Mouse (Mus musculus): Measurements from ENCODE around the gene Bag5.

The Bag5 gene

DNA sequence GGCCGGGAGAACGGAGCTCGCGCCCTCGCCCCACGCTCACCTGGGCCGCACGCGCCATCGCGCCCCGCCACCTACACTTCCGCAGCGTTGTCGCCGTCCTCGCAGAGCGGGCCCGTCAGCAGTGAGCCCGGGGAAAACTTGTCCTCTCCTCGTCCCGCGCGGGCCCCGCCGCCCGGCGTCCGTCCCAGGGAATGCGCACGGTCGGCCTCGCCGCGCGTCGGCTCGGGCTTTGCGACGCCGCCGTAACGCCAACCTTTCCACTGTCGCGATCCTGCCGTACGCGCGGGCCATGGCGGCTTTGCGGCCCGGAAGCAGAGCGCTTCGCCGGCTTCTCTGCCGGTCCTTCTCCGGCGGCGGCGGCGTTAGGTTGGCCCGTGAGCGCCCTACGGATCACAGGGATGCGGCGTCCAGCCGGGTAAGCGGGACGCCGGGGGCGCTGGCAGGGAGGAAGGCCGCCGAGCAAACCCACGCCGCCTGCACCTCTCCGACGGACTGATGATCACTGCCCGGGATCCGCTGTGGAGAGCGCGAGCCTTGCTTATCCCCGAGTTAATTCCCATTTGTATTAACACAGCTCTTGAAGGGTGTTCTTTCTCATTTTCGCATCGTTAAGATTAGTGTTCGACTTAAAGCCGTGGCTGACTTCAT, at the start of gene Bag5, which contains the start of gene Apopt1:
Gene Bag5, minus strand, starts transcription at position 254 of the 648 bp plus-strand sequence.
Gene Apopt1, plus strand, starts transcription at position 258 of the 648 bp plus-strand sequence.
- WGBS, result under 1% methylated on average over 86 of the region's 86 CpGs

DNA sequence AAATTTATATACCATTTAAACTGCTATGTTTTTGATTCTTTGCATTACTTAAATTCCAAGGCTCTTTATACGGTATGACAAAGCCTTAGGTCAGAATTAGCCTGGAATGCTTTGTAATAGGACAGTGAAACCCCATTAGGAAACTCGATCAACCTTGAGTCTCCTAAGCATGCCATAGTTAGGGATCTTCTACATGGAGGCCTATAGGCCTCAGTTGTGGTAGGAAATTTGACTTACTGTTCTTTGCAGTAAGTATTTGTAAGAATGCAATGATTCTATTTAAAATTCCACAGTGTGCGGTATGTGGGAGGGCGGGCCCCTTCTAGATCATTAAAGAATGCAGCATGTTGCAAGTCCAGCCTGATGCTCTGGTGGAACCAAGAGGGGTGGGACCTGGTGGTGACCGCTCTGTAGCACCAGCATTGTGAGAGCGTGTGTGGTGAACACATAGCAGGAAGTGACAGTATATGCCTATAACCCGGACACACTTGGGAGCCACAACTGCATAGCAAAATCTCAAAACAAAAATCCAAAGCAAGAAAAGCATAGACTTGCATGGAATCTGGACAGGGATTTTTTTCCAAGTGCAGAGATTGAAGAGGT, 47.4 kb upstream of the Bag5 start:
- 34% methylated on average over 7 of the region's 7 CpGs for WGBS

- under 1% methylated on average over 35 of the region's 35 CpGs for WGBS
Observed at GRCm38 (mm10) chr12:111759176-111760061, 46.4 kb upstream of the Bag5 start.

- under 1% methylated on average over 78 of the region's 85 CpGs for WGBS
Observed at GRCm38 (mm10) chr12:111758381-111759175, 45.5 kb upstream of the Bag5 start, which contains the start of gene Klc1. Klc1 (plus strand) TSS chr12:111758849.

GRCm38 (mm10) chr12:111757561-111758325, 44.7 kb upstream of the Bag5 start:
- 55% methylated on average over 10 of the region's 10 CpGs for WGBS

DNA sequence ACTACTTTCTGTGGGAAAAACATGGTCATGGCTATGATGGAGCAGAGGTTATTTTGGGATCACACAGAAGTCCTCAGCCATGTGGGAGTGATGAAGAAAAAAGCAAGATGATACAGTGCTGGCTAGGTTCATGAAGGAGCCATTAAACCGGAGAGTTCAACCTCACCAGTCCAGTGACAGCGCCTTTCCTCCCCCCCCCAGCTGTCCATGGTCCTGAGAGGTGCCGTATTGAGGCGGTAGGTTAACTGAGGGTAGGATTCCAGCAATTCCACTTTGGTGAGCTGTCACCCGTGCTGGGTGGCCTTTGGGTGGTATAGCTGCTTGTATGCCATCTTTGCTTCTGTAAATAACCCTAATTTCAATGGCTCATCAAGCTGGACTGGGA, 43.6 kb upstream of the Bag5 start:
- WGBS, result 69% methylated on average over 5 of the region's 5 CpGs

DNA sequence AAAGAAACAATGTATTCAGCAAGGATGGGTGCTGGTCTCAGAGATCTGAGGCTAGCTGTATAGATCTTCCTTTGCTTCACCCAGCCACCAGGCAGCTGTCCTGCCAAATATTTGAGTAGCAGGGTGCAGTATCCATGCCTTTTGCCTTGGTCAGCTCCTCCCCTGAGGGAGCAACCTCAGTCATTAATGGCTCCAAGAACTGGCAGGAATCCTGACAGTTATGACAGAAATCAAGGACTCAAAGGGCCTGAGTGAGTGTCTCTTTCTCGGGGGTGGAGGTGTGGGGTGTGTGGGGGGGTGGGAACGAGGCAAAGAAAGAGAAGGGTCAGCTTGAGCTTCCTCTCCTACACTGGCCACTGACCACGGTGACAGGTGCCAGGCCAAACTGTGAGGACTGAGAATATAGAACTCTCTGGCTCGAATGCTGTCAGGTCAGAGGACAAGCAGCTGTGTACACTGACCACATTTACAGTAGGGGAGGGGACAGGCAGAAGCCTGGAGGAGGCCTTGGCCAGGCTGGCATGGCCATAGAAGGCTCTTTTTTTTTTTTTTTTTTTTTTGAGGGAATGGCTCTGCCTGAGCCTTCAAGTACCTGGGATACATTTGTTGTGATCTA, 43.1 kb upstream of the Bag5 start:
- WGBS, result 61% methylated on average over 4 of the region's 4 CpGs

GRCm38 (mm10) chr12:111755231-111755630, 42.2 kb upstream of the Bag5 start:
- 75% methylated on average over 2 of the region's 2 CpGs for WGBS

DNA sequence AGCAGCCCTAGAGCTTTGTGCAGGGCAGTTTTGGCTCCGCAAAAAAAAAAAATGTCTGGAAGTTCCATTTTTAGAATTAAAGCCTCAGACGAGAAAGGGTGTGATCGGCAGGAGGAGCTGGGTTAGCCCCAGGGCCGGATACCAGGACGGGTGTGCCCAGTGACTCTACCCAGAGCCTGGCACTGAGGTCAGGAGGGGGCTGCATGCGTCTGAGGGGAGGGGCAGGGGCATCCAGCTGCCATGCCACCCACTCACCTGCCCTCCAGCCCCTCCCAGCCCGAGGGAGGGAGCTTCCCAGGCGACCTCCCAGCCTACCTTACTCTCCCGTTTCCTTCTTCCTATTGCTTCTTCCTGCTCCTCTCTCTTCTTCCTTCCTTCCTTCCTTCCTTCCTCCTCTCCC, 40.3 kb upstream of the Bag5 start:
- WGBS, result 46% methylated on average over 9 of the region's 9 CpGs

GRCm38 (mm10) chr12:111752491-111752890, 39.4 kb upstream of the Bag5 start:
- WGBS, result 61% methylated on average over 6 of the region's 6 CpGs

- WGBS, result 65% methylated on average over 3 of the region's 3 CpGs
Observed at GRCm38 (mm10) chr12:111750739-111751138, 37.7 kb upstream of the Bag5 start.

- WGBS, result 89% methylated on average over 7 of the region's 7 CpGs
Observed at GRCm38 (mm10) chr12:111747421-111747820, 34.4 kb upstream of the Bag5 start.

GRCm38 (mm10) chr12:111746091-111746490, 33.0 kb upstream of the Bag5 start:
- 44% methylated on average over 5 of the region's 5 CpGs for WGBS

DNA sequence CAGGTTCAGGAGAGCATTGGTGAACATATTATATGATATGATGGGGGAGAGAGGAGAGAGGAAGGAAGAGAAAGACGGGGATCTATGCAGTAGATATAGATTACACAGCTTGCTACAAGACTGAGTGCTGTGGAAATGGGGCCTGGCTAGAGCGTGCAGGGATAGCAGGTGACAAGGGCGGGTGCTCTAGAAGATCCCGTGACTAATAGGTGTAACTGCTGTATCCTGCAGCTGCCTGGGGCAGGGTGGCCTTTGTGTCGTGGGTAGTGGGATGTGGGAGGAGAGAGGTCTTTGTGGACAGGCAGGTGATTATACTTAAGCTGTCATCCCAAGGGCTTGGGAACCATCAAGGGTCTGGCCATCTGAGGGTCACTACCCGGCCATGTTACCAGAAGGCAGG, 32.2 kb upstream of the Bag5 start:
- 82% methylated on average over 6 of the region's 6 CpGs for WGBS

GRCm38 (mm10) chr12:111743981-111744423, 30.9 kb upstream of the Bag5 start:
- WGBS, result 54% methylated on average over 11 of the region's 11 CpGs

- WGBS, result 62% methylated on average over 2 of the region's 2 CpGs
Observed at GRCm38 (mm10) chr12:111743419-111743818, 30.4 kb upstream of the Bag5 start.

- WGBS, result 94% methylated on average over 8 of the region's 8 CpGs
Observed at GRCm38 (mm10) chr12:111741338-111741737, 28.3 kb upstream of the Bag5 start.

DNA sequence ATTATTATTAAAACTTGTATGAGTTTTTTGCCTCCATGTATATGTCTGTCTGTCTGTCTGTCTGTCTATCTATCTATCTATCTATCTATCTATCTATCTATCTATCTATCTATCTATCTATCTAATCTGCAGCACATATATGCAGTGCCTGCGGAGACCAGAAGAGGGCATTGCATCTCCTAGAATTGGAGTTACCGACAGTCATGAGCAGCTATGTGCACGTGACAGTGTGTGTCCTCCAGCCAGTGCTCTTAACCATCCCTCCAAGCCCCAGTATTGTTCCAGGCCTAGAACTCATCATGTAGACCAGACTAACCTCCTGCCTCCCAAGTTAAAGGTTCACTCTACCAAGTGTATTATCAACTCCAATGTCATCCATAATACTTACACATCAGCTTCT, 25.7 kb upstream of the Bag5 start:
- 16% methylated on average over 3 of the region's 3 CpGs for WGBS

- WGBS, result 80% methylated on average over 9 of the region's 9 CpGs
Observed at GRCm38 (mm10) chr12:111737370-111737769, 24.3 kb upstream of the Bag5 start.

- WGBS, result 87% methylated on average over 8 of the region's 8 CpGs
Observed at GRCm38 (mm10) chr12:111736676-111737075, 23.6 kb upstream of the Bag5 start.
